Mouse (Mus musculus) midbrain, postnatal 0 days (tissue): ENCODE measurements around the gene Tmem132c. TPM values are rescaled to one million over a fixed set of nuclear protein-coding genes. Genes with fewer than 3 reads are reported as not detected.
"Not testable (repeated sequence)": the region's sequence is repeated elsewhere in the genome, so short reads cannot be mapped to it uniquely, and the experiment has no call there.

Experiments
- ATAC-seq: fragments of 200-750 bp; cut with Nextera tagmentation; 2 replicates; pipeline ENCODE4 v1.8.0; 2017; ENCODE audit warnings: moderate number of reproducible peaks, mild to moderate bottlenecking, moderate TSS enrichment, moderate library complexity; ENCODE audit not compliant: low FRiP score
- DNase-seq: peaks from one replicate; pipeline ENCODE4 v3.0.0-alpha.2; 2015; ENCODE audit warnings: low spot score
- H3K27ac ChIP-seq: fragments of 300-500 bp; sonication (generic); 2 replicates; pipeline ENCODE4 v1.5.1; 2014; ENCODE audit warnings: low read depth, mild to moderate bottlenecking, low read length, mixed read lengths
- H3K27me3 ChIP-seq: fragments of 300-500 bp; sonication (generic); 2 replicates; pipeline ENCODE4 v1.6.1; 2014; ENCODE audit warnings: low read length, control low read depth, mixed read lengths; ENCODE audit not compliant: insufficient read depth
- H3K36me3 ChIP-seq: fragments of 300-500 bp; sonication (generic); 2 replicates; pipeline ENCODE4 v1.6.1; 2014; ENCODE audit warnings: low read length, control low read depth, mixed read lengths; ENCODE audit not compliant: insufficient read depth
- H3K4me1 ChIP-seq: fragments of 300-500 bp; sonication (generic); 2 replicates; pipeline ENCODE4 v1.6.1; 2014; ENCODE audit warnings: mild to moderate bottlenecking, control low read depth, antibody characterized with exemption, low read length, mixed read lengths; ENCODE audit not compliant: insufficient read depth
- H3K4me2 ChIP-seq: fragments of 300-500 bp; sonication (generic); 2 replicates; pipeline ENCODE4 v1.6.1; 2014; ENCODE audit warnings: low read depth, mild to moderate bottlenecking, low read length, mixed read lengths; ENCODE audit not compliant: poor library complexity, severe bottlenecking
- H3K4me3 ChIP-seq: fragments of 300-500 bp; sonication (generic); 2 replicates; pipeline ENCODE4 v1.5.1; 2014; ENCODE audit warnings: low read depth, mild to moderate bottlenecking, low read length, moderate library complexity
- H3K9ac ChIP-seq: fragments of 300-500 bp; sonication (generic); replicated peaks from 2 replicates; pipeline ENCODE4 v1.6.1; 2014; ENCODE audit warnings: mild to moderate bottlenecking, low read length, moderate library complexity, mixed read lengths; ENCODE audit not compliant: poor library complexity, severe bottlenecking
- H3K9me3 ChIP-seq: fragments of 300-500 bp; sonication (generic); 2 replicates; pipeline ENCODE4 v1.6.1; 2016; ENCODE audit warnings: low read length, control low read depth
- CTCF ChIP-seq: IDR thresholded peaks from 2 replicates; pipeline ENCODE4 v1.5.1; 2016; ENCODE audit warnings: antibody characterized with exemption, mild to moderate bottlenecking
- WGBS: fragments of 180-500 bp; shearing (Covaris S2); extraction: QIAGEN DNeasy Blood & Tissue Kit; methylation state at CpG from one replicate; pipeline ENCODE4 v1.1.7; 2014; 5-methylcytosine and 5-hydroxymethylcytosine counted together
- polyA plus RNA-seq: library from polyadenylated mRNA; unstranded; fragments of >200 nt; fragmentation: Nextera tagmentation; extraction: Ambion mirVana; gene quantifications from 2 replicates; pipeline ENCODE4 v1.2.1, GENCODE M21; 2015
- total RNA-seq: library from RNA; depleted of rRNA; stranded (reverse); fragments of >200 nt; gene quantifications from 2 replicates; pipeline ENCODE4 v1.2.3, GENCODE M21; 2014

Tmem132c gene
- total and polyA plus RNA-seq, 2 experiments from 2014 or later = 10.2 to 40.0 TPM

DNA sequence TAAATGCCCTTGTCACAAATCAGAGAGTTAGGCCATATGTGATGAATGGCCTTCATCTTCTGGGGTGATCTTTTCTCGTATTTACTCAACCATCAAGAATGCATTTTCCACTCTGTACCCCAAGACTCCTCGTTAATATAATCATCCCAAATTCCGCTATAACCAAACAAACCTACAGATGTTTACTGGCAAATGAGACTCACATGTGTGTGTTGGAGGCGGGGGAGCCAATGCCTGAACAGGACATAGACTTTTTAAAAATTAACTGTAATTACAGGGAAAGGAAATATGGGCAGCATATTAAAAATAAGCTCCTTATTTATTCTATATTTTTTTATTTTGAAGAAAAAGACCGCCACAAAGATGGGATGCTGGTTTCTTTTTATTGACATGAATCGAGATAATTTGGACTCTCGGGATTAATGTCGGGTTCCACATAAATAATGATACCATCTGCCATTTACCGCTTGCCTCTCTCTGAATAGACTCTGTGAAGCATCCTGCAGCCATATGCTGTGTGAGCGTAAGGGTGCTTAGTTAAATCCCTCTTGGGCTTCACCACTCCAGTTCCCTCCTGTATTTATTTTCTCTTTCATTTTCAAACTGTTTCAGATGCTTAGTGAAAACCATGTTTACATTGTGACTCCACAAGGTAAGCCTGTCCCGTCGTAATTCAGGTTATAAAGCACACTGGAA is 105.6 kb downstream of the Tmem132c start:
- no peak for ATAC-seq
- no peaks in the 10 kb centered on the region for H3K36me3 ChIP-seq
- no peak overlapping the region for H3K27ac ChIP-seq
- no peaks in the 10 kb centered on the region for H3K27me3 ChIP-seq
- H3K9ac ChIP-seq = no peak overlapping the region
- no peak overlapping the region for H3K4me2 ChIP-seq
- DNase-seq = peak; percentile 42
- H3K4me3 ChIP-seq = no peak overlapping the region
- H3K9me3 ChIP-seq = no peaks in the 10 kb centered on the region
- no peak for TF ChIP-seq CTCF
- WGBS = 44% methylated on average over 12 of the region's 12 CpGs
- 0 out of 2 replicates have a peak, but pooled peaks cover 4% of the 10 kb centered on the region for H3K4me1 ChIP-seq

DNA sequence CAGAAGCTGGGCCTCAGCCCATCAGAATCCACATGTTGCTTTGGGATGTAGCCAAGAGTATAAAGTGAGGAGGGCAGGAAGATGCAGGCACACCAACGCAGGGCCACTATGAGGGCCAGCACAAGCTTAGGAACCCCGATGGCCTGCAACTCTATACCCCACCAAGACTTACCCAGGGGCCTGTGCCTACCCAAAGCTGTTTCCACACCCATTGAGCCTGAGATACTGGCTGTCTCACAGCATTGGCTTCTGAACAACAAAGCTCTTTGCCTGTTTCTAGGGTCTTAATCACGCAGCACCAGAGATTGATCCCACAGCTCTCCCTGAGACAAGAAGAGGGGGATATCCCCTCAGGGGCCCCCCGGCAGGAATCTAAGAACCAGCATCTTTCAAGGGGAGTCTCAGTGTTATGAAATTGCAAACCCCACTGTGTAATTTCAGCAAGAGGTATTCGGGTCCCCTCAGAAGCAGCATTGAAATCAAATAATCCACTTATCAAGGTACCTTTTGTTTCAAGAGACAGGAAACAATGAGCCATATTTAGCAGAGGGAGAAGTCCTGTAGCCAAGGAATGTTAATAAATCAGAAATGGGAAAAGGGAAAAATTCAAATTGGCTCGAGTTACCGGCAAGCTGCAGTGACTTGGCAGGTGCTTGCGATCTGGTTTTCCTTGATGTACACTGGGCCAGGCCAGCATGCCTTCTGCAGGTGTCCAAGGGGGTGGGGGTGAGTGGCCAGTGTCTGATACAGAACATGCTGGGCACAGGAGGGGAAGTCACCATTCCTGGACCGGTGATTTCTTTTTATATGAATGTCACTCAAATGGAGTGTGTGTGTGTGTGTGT is 107.8 kb downstream of the Tmem132c start:
- DNase-seq = no peak
- H3K4me1 ChIP-seq = 0 out of 2 replicates have a peak, but pooled peaks cover 4% of the 10 kb centered on the region
- H3K27ac ChIP-seq = no peak overlapping the region

DNA sequence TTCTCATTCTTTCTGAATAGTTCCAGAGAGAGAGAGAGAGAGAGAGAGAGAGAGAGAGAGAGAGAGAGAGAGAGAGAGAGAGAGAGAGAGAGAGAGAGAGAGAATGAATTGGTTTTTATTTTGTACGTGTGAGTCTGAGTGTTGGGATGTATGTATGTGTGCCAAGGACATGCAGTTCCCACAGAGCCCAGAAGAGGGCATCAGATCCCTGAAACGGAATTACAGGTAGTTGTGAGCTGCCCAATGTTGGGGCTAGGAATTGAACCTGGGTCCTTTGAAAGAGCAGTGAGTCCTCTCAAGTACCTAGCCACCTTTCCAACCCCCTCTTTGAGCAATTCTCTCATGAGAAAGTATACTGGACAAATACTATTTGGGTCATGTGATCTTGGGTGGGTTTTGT is 111.4 kb downstream of the Tmem132c start:
- TF ChIP-seq CTCF = peak; percentile 58
- DNase-seq (no peak), ATAC-seq (no peak)
- Histone ChIP-seq H3K27me3 (no peaks in the 10 kb centered on the region), H3K4me2 (no peak overlapping the region), H3K27ac (no peak overlapping the region), H3K36me3 (no peaks in the 10 kb centered on the region), H3K4me1 (0 out of 2 replicates have a peak, but pooled peaks cover 4% of the 10 kb centered on the region), H3K9ac (no peak overlapping the region), H3K9me3 (no peaks in the 10 kb centered on the region), H3K4me3 (no peak overlapping the region)
- 67% methylated on average over 2 of the region's 2 CpGs for WGBS

More for the DNA sequence above, 107.8 kb downstream of the Tmem132c start:
- no peak overlapping the region for H3K9ac ChIP-seq
- 50% methylated on average over 9 of the region's 9 CpGs for WGBS
- ATAC-seq = no peak
- no peak for TF ChIP-seq CTCF
- H3K4me2 ChIP-seq = no peak overlapping the region
- no peaks in the 10 kb centered on the region for H3K9me3 ChIP-seq
- H3K4me3 ChIP-seq = no peak overlapping the region
- no peaks in the 10 kb centered on the region for H3K36me3 ChIP-seq
- H3K27me3 ChIP-seq = no peaks in the 10 kb centered on the region

DNA sequence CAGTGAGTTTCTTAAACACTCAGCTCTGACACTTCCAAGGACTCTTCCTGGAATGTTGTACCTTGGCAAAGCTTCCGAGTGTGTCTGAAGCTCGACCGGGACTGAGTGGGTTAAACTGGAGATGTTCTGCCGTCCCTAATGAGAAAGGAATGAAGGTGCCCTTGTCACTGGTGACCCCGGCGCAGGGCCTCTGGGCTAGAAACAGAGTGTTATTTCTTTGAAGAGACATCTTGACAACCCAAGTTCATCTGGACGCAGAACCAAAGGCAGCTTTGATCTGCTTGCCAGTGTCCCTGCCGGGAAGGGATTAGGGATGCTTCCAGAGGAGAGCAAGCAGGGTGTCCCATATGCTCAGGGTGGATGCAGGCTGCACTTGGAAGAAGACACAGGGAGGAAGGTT is 114.2 kb downstream of the Tmem132c start:
- Histone ChIP-seq H3K4me3 (no peak overlapping the region), H3K4me1 (no peaks in the 10 kb centered on the region), H3K36me3 (no peaks in the 10 kb centered on the region), H3K9me3 (no peaks in the 10 kb centered on the region), H3K9ac (no peak overlapping the region), H3K4me2 (no peak overlapping the region), H3K27me3 (no peaks in the 10 kb centered on the region), H3K27ac (no peak overlapping the region)
- no peak for TF ChIP-seq CTCF
- no peak for DNase-seq
- ATAC-seq = no peak
- 16% methylated on average over 8 of the region's 8 CpGs for WGBS

DNA sequence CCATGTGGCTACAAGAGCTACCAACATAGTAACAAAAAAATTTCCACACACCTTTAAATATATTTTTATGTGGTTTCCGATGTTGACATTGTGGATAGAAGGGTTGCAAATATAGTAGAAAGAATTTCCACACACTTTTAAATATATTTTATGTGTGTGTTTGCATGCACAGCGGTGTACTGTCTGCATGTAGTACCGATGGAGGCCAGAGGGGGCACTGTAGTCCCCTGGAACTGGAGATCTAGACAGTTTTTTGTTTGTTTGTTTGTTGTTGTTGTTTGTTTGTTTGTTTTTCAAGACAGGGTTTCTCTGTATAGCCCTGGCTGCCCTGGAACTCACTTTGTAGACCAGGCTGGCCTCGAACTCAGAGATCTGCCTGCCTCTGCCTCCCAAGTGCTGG is 116.3 kb downstream of the Tmem132c start:
- H3K4me3 ChIP-seq, H3K9ac ChIP-seq, DNase-seq, ATAC-seq, H3K27me3 ChIP-seq, H3K4me1 ChIP-seq, H3K36me3 ChIP-seq, H3K9me3 ChIP-seq, H3K27ac ChIP-seq, H3K4me2 ChIP-seq: not testable (repeated sequence)
- peak; percentile 47 for TF ChIP-seq CTCF
- 94% methylated on average over 4 of the region's 4 CpGs for WGBS

DNA sequence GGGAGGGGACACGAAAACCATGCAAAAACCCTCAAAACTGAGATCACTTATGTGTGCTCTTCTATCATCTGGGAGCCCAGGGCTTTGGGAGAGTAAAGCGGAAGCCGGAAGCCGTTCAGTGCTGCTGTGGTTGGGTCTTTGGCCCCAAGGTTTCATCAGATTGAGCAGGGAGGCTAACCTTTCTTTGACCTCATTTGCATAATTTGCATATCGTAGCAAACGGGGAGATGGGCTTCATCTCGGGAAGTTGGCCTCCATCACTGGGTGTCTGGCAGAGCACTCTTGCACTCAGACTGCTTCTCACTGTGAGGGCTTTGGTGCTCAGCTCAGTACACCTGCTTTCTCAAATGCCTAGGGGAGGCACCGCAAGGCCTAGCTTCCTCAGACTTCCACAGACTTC is 119.5 kb downstream of the Tmem132c start:
- Histone ChIP-seq H3K27ac (no peak overlapping the region), H3K9me3 (no peaks in the 10 kb centered on the region), H3K4me2 (no peak overlapping the region), H3K27me3 (no peaks in the 10 kb centered on the region), H3K36me3 (no peaks in the 10 kb centered on the region), H3K9ac (no peak overlapping the region), H3K4me1 (no peaks in the 10 kb centered on the region), H3K4me3 (no peak overlapping the region)
- ATAC-seq (no peak), DNase-seq (no peak)
- WGBS = 70% methylated on average over 8 of the region's 8 CpGs
- no peak for TF ChIP-seq CTCF
